Mouse (Mus musculus): ENCODE data around the gene Zc3h4.

Gene Zc3h4

DNA sequence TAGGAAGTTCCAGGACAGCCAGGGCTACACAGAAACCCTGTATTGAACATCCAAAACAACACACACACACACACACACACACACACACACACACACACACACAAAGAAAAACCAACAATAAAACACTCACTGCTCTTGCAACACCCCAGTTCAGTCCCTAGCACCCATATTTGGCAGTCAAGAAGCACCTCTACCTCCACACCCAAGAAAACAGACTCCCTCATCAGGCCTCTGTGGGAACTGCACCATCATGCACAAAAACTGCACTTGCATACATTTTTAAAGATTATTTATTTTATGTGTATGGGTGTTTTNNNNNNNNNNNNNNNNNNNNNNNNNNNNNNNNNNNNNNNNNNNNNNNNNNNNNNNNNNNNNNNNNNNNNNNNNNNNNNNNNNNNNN lies 40.5 kb downstream of the Zc3h4 start:
- peak; percentile 35 for DNase-seq

- DNase-seq = no peak
Observed at GRCm38 (mm10) chr7:16451656-16452055, 50.9 kb downstream of the Zc3h4 start.

GRCm38 (mm10) chr7:16452587-16453073 lies 51.9 kb downstream of the Zc3h4 start, which contains the start of gene Tmem160:
Gene Tmem160, plus strand, starts transcription at chr7:16452779.
- peak; percentile 90 for DNase-seq

GRCm38 (mm10) chr7:16453118-16453711 lies 52.5 kb downstream of the Zc3h4 start:
- peak; percentile 40 for DNase-seq

- DNase-seq = no peak
Observed at GRCm38 (mm10) chr7:16455016-16455415, 54.3 kb downstream of the Zc3h4 start.

GRCm38 (mm10) chr7:16456289-16456688 lies 55.6 kb downstream of the Zc3h4 start:
- DNase-seq = no peak

DNA sequence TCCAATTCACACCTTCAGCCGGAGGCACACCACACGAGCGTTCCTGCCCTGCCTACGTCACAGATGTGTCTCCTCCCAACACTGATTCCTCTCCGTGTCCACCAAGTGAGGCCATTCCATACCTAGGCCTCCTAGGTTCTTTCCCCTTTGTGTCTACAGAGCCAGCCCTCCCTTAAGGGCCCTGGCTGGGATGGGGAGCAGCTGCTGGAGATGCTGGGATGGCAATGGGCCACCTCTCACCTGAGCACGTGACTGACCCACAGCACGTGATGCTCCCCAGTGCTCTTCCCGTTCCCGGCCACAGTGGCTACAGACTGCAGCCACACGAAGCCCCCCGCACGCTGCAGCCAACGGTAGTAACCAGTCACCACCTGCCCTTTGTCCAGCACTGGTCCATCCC lies 59.9 kb downstream of the Zc3h4 start:
- no peak for DNase-seq

DNA sequence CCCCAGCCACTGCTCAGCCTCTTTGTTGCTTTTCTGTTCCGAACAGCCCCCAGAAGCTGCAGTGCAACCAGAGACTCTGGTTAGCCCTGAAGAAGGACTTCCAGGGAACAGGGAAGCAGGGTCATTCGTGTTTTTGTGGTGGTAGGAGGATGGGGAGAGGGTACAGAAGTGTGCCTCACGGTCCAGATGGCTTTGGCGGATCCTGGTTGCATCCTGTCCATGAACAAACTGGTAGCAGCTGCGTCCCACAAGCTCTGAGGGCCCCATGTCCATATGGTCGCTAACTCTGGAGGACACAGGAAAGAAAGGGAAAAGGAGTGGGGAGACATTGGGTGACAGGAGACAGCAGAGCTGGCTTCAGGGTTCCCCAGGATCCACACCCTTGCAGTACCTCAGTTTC lies 60.4 kb downstream of the Zc3h4 start:
- DNase-seq = no peak

DNA sequence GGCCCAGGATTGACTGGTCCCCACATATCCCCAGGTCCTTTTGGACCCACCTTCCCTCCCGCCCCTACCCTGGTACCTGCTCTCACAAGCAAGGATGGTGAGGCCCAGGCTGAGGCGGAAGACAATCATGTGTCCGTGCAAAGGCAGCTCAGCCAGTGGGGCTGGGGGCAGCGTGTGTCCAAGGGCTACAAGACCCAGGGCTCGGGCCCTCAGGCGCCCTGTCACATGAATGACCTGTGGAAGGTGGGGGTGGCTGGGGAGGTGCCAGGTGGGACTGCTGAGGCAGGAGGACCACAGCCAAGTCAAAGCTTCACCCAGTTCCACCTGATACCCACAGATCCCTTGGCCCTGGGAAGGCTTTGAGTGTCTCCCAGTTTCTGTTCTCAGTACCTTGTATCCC lies 61.0 kb downstream of the Zc3h4 start:
- DNase-seq = no peak

GRCm38 (mm10) chr7:16463214-16463613 lies 62.5 kb downstream of the Zc3h4 start:
- peak; percentile 86 for DNase-seq

DNA sequence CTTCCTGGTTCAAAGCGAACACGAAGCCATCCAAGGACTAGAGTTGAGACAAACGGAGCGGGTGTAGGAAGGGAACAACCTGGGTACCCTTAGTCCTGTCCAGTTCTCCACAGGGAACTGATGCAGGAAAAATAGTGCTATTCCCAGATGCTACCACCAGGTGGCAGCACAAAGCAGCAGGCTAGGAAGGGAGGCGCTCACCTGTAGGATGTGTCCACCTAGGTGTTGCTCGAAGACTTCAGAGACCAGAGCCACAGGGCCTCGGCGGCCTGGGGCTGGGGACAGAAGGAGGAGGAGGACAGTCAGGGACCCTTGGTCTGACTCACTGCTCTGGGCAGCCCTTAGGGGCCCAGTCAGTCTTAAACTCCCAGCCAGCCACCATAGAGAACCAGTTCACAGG lies 64.5 kb downstream of the Zc3h4 start:
- DNase-seq = peak; percentile 70

GRCm38 (mm10) chr7:16465568-16465967 lies 64.9 kb downstream of the Zc3h4 start:
- no peak for DNase-seq

DNA sequence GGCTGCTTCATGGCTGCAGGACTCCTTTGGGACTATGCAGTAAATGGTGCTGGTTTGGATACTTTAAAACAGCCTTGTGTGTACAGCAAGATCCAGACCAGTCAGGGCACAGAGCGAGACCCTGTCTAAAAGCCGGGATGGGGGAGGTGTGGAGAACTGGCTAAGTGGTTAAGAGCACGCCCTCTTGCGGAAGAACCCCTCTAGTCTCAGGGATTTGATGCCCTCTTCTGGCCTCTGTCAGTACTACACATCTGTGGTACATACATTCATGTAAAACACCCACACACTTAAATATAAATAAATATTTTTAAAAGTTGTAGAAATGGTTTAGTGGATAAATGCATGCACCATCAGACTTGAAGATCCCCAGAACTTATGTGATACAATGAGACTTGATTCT lies 65.9 kb downstream of the Zc3h4 start:
- DNase-seq = peak; percentile 32

GRCm38 (mm10) chr7:16468115-16468514 lies 67.4 kb downstream of the Zc3h4 start:
- no peak for DNase-seq

GRCm38 (mm10) chr7:16471549-16471948 lies 70.8 kb downstream of the Zc3h4 start:
- DNase-seq = peak; percentile 38

- no peak for DNase-seq
Observed at GRCm38 (mm10) chr7:16472116-16472709, 71.5 kb downstream of the Zc3h4 start.

- no peak for DNase-seq
Observed at GRCm38 (mm10) chr7:16473847-16474246, 73.1 kb downstream of the Zc3h4 start.

DNA sequence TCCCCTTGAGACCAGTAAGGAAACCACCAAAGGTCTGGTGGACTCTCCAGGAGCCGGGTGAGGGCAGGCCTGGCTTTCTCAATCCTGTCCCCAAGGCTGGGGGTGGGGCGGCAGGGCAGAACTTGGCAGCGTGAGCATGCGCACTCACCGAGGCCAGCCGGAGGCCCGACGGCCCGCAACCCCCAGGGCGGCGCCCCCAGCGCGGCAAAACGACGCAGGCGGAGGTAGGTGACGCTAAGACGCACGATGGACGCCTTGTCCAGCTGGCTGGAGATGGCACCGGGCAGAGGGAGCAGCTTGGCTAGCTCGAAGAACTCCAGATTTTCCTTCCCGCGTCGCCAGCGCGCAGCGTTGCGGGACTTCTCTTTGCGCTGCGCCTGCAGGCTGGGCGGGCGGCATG lies 73.7 kb downstream of the Zc3h4 start:
- no peak for DNase-seq

- DNase-seq = no peak
Observed at GRCm38 (mm10) chr7:16475321-16475720, 74.6 kb downstream of the Zc3h4 start.

- no peak for DNase-seq
Observed at GRCm38 (mm10) chr7:16475764-16476599, 75.3 kb downstream of the Zc3h4 start.

DNA sequence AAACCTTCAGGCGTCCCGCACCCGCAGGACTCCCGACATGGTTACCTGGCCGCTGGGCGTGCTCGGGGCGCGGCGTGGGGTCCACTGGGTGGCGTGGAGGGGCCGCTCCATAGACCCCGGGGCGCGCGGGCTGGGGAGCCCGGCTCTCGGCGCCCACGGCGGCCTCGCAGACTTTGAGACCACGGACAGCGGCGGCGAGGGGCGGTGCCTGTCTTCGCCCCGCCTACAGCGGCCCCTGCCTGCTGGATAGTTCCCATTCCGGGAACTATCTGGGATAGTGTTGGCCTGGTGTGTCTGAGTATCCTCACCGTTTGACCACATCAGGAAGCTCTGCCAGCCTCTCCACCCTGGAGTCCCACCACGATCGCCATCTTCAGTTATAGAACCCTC lies 75.9 kb downstream of the Zc3h4 start:
- DNase-seq = no peak

GRCm38 (mm10) chr7:16477628-16478027 lies 76.9 kb downstream of the Zc3h4 start, which contains the start of gene Npas1:
Gene Npas1, minus strand, starts transcription at chr7:16477728.
- DNase-seq = no peak

Measured in thymus, postnatal 25 days (tissue).